Mouse (Mus musculus) bone marrow macrophage, adult 2 months (primary cell): ENCODE data around the gene Sspn.

Experiments used
- CTCF ChIP-seq: IDR thresholded peaks from 2 replicates; pipeline ENCODE4 v1.5.1; 2012; ENCODE audit warnings: low read depth, mild to moderate bottlenecking, low read length, moderate library complexity
- POLR2A ChIP-seq: IDR thresholded peaks from 2 replicates; pipeline ENCODE4 v1.6.1; 2012; ENCODE audit warnings: mild to moderate bottlenecking, low read depth, low read length, borderline replicate concordance

GRCm38 (mm10) chr6:145883010-145883409 is 48.4 kb upstream of the Sspn start:
- TF ChIP-seq CTCF: no peak
- TF ChIP-seq POLR2A: no peak
